Mouse (Mus musculus): ENCODE results near the gene Ube4a. TPM values are rescaled to one million over a fixed set of nuclear protein-coding genes. Genes with fewer than 3 reads are reported as not detected.

Ube4a gene
- polyA plus RNA-seq, 1 experiment, result 40.7 TPM

GRCm38 (mm10) chr9:44897024-44897423, 68.4 kb downstream of the Ube4a start:
- no peak overlapping the region for H3K27ac ChIP-seq (replicated peaks; ENCODE audit: low read depth, low read length)
- no peaks in the 10 kb centered on the region for H3K4me1 ChIP-seq (ENCODE audit: control insufficient read depth, insufficient read depth, insufficient read length, low read length)
- no peak overlapping the region for H3K4me3 ChIP-seq (ENCODE audit: insufficient read depth, low read depth, low read length)

- no peak overlapping the region for H3K27ac ChIP-seq (replicated peaks; ENCODE audit: low read depth, low read length)
- H3K4me3 ChIP-seq (ENCODE audit: insufficient read depth, low read depth, low read length), result no peak overlapping the region
- H3K4me1 ChIP-seq (ENCODE audit: control insufficient read depth, insufficient read depth, insufficient read length, low read length), result no peaks in the 10 kb centered on the region
Observed at GRCm38 (mm10) chr9:44892664-44893063, 72.7 kb downstream of the Ube4a start.

GRCm38 (mm10) chr9:44891210-44891609, 74.2 kb downstream of the Ube4a start:
- Histone ChIP-seq H3K27ac (replicated peaks; ENCODE audit: low read depth, low read length) (no peak overlapping the region), H3K4me3 (ENCODE audit: insufficient read depth, low read depth, low read length) (no peak overlapping the region), H3K4me1 (ENCODE audit: control insufficient read depth, insufficient read depth, insufficient read length, low read length) (no peaks in the 10 kb centered on the region)

GRCm38 (mm10) chr9:44890122-44890521, 75.3 kb downstream of the Ube4a start:
- Histone ChIP-seq H3K27ac (replicated peaks; ENCODE audit: low read depth, low read length) (no peak overlapping the region), H3K4me1 (ENCODE audit: control insufficient read depth, insufficient read depth, insufficient read length, low read length) (no peaks in the 10 kb centered on the region), H3K4me3 (ENCODE audit: insufficient read depth, low read depth, low read length) (no peak overlapping the region)

GRCm38 (mm10) chr9:44888114-44888624, 77.2 kb downstream of the Ube4a start:
- H3K27ac ChIP-seq (replicated peaks; ENCODE audit: low read depth, low read length), result no peak overlapping the region
- H3K4me3 ChIP-seq (ENCODE audit: insufficient read depth, low read depth, low read length), result no peak overlapping the region
- H3K4me1 ChIP-seq (ENCODE audit: control insufficient read depth, insufficient read depth, insufficient read length, low read length), result no peaks in the 10 kb centered on the region

GRCm38 (mm10) chr9:44882981-44883569, 82.3 kb downstream of the Ube4a start:
- H3K4me1 ChIP-seq (ENCODE audit: control insufficient read depth, insufficient read depth, insufficient read length, low read length), result peaks cover 10% of the 10 kb centered on the region

GRCm38 (mm10) chr9:44882436-44882980, 82.9 kb downstream of the Ube4a start:
- H3K27ac ChIP-seq (replicated peaks; ENCODE audit: low read depth, low read length), result no peak overlapping the region
- H3K4me1 ChIP-seq (ENCODE audit: control insufficient read depth, insufficient read depth, insufficient read length, low read length), result peaks cover 10% of the 10 kb centered on the region
- H3K4me3 ChIP-seq (ENCODE audit: insufficient read depth, low read depth, low read length), result peak overlapping the region; percentile 86

More at GRCm38 (mm10) chr9:44882981-44883569, 82.3 kb downstream of the Ube4a start:
- no peak overlapping the region for H3K27ac ChIP-seq (replicated peaks; ENCODE audit: low read depth, low read length)
- peak overlapping the region; percentile 86 for H3K4me3 ChIP-seq (ENCODE audit: insufficient read depth, low read depth, low read length)

- peak overlapping the region; percentile 53 for H3K27ac ChIP-seq (replicated peaks; ENCODE audit: low read depth, low read length)
- H3K4me1 ChIP-seq (ENCODE audit: control insufficient read depth, insufficient read depth, insufficient read length, low read length), result peaks cover 10% of the 10 kb centered on the region
- H3K4me3 ChIP-seq (ENCODE audit: insufficient read depth, low read depth, low read length), result peak overlapping the region; percentile 86
Observed at GRCm38 (mm10) chr9:44881941-44882435, 83.4 kb downstream of the Ube4a start.

- H3K4me1 ChIP-seq (ENCODE audit: control insufficient read depth, insufficient read depth, insufficient read length, low read length), result peaks cover 10% of the 10 kb centered on the region
- H3K27ac ChIP-seq (replicated peaks; ENCODE audit: low read depth, low read length), result peak within 1 kb of the TSS; percentile 53
- peak within 1 kb of the TSS; percentile 98 for H3K4me3 ChIP-seq (ENCODE audit: insufficient read depth, low read depth, low read length)
Observed at GRCm38 (mm10) chr9:44881221-44881871, 84.1 kb downstream of the Ube4a start, which contains the start of gene Kmt2a. Kmt2a (minus strand) TSS chr9:44881296.

- Histone ChIP-seq H3K4me1 (ENCODE audit: control insufficient read depth, insufficient read depth, insufficient read length, low read length) (peaks cover 10% of the 10 kb centered on the region), H3K4me3 (ENCODE audit: insufficient read depth, low read depth, low read length) (peak overlapping the region; percentile 98), H3K27ac (replicated peaks; ENCODE audit: low read depth, low read length) (peak overlapping the region; percentile 21)
Observed at GRCm38 (mm10) chr9:44880309-44881081, 84.9 kb downstream of the Ube4a start.

- H3K27ac ChIP-seq (replicated peaks; ENCODE audit: low read depth, low read length), result no peak overlapping the region
- H3K4me1 ChIP-seq (ENCODE audit: control insufficient read depth, insufficient read depth, insufficient read length, low read length), result peaks cover 14% of the 10 kb centered on the region
- peak overlapping the region; percentile 98 for H3K4me3 ChIP-seq (ENCODE audit: insufficient read depth, low read depth, low read length)
Observed at GRCm38 (mm10) chr9:44879694-44880271, 85.6 kb downstream of the Ube4a start.

GRCm38 (mm10) chr9:44878776-44879500, 86.5 kb downstream of the Ube4a start:
- Histone ChIP-seq H3K4me3 (ENCODE audit: insufficient read depth, low read depth, low read length) (peak overlapping the region; percentile 98), H3K27ac (replicated peaks; ENCODE audit: low read depth, low read length) (no peak overlapping the region), H3K4me1 (ENCODE audit: control insufficient read depth, insufficient read depth, insufficient read length, low read length) (peaks cover 14% of the 10 kb centered on the region)

GRCm38 (mm10) chr9:44877686-44878085, 87.7 kb downstream of the Ube4a start:
- Histone ChIP-seq H3K27ac (replicated peaks; ENCODE audit: low read depth, low read length) (no peak overlapping the region), H3K4me1 (ENCODE audit: control insufficient read depth, insufficient read depth, insufficient read length, low read length) (peaks cover 14% of the 10 kb centered on the region), H3K4me3 (ENCODE audit: insufficient read depth, low read depth, low read length) (no peak overlapping the region)

GRCm38 (mm10) chr9:44875476-44875875, 89.9 kb downstream of the Ube4a start:
- H3K4me1 ChIP-seq (ENCODE audit: control insufficient read depth, insufficient read depth, insufficient read length, low read length), result peaks cover 14% of the 10 kb centered on the region
- H3K27ac ChIP-seq (replicated peaks; ENCODE audit: low read depth, low read length), result no peak overlapping the region

More at GRCm38 (mm10) chr9:44875476-44875875, 89.9 kb downstream of the Ube4a start:
- H3K4me3 ChIP-seq (ENCODE audit: insufficient read depth, low read depth, low read length), result no peak overlapping the region
